In the genomic region with DNA sequence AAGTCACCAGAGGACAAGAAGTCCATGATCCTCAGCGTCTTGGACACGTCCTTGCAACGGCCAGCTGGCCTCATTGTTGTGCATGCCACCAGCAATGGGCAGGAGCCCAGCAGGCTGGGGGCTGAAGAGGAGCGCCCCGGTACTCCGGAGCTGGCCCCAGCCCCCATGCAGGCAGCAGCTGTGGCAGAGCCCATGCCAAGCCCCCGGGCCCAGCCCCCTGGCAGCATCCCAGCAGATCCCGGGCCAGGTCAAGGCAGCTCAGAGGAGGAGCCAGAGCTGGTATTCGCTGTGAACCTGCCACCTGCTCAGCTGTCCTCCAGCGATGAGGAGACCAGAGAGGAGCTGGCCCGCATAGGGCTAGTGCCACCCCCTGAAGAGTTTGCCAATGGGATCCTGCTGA, we compare ENCODE assay signal across 8 mouse cellular contexts. TPM values are rescaled to one million over a fixed set of nuclear protein-coding genes. Genes with fewer than 3 reads are reported as not detected.
DNase-seq lines count a peak whose midpoint lies in the region; ATAC-seq and TF ChIP-seq lines count a peak whose summit lies in the region.
"Had no signal": no experiment of that assay in that cellular context is flagged by ENCODE, and none has a peak within 500 bp of the region (broad histone marks: within the 10 kb centered on the region; RNA-seq: fewer than 3 reads in every experiment).

No protein-coding gene starts in this region.

- H3K4me2 ChIP-seq in embryonic facial prominence, embryonic 13.5 days: peak overlapping the region; percentile 59; the same call in 1 of the 2 replicates
- H3K4me2 ChIP-seq in limb, embryonic 15.5 days: peak overlapping the region; percentile 48; the same call in 1 of the 2 replicates

- 50% methylated on average over 11 of the region's 11 CpGs for WGBS in embryonic facial prominence, embryonic 13.5 days
- 31% methylated on average over 11 of the region's 11 CpGs for WGBS in limb, embryonic 15.5 days

- H3K9me3 ChIP-seq in embryonic facial prominence, embryonic 13.5 days: no peaks in the 10 kb centered on the region
- H3K9me3 ChIP-seq in limb, embryonic 15.5 days: no peaks in the 10 kb centered on the region

- peaks cover 18% of the 10 kb centered on the region for H3K4me1 ChIP-seq in embryonic facial prominence, embryonic 13.5 days
- peaks cover 8% of the 10 kb centered on the region for H3K4me1 ChIP-seq in limb, embryonic 15.5 days

- no peak for TF ChIP-seq CTCF in left cerebral cortex, adult 2 months (IDR thresholded peaks at IDR 0.05)

- H3K9ac ChIP-seq in embryonic facial prominence, embryonic 13.5 days: 0 out of 2 replicates have a peak overlapping the region, but pooled peaks have one; percentile 11
- H3K9ac ChIP-seq in limb, embryonic 15.5 days: no peak overlapping the region
- H3K9ac ChIP-seq: liver, embryonic 14.5 days had no signal

- no peak; the same call in 1 of the 2 replicates for ATAC-seq in embryonic facial prominence, embryonic 13.5 days (ENCODE audit: insufficient number of reproducible peaks, insufficient read depth, low FRiP score, low TSS enrichment, low read depth)
- ATAC-seq in limb, embryonic 15.5 days (ENCODE audit: insufficient number of reproducible peaks, low FRiP score, low TSS enrichment, low read depth): no peak

- H3K4me3 ChIP-seq in left cerebral cortex, adult 2 months: no peak overlapping the region
- no peak overlapping the region for H3K4me3 ChIP-seq in embryonic facial prominence, embryonic 13.5 days
- no peak overlapping the region for H3K4me3 ChIP-seq in limb, embryonic 15.5 days

- H3K27me3 ChIP-seq in embryonic facial prominence, embryonic 13.5 days: peaks cover 30% of the 10 kb centered on the region
- H3K27me3 ChIP-seq in limb, embryonic 15.5 days: peaks cover 31% of the 10 kb centered on the region

- no peak overlapping the region for H3K27ac ChIP-seq in left cerebral cortex, adult 2 months
- no peak overlapping the region for H3K27ac ChIP-seq in embryonic facial prominence, embryonic 13.5 days
- H3K27ac ChIP-seq in limb, embryonic 15.5 days: no peak overlapping the region
- H3K27ac ChIP-seq: liver, embryonic 14.5 days had no signal

- intact Hi-C loops in left cerebral cortex, postnatal 4 days (cut with DNase I): no loop called here
- intact Hi-C loops in left cerebral cortex, adult 2 months (cut with DNase I): no loop called here

- DNase-seq in left cerebral cortex, postnatal 4 days: peak; percentile 97
- DNase-seq in left cerebral cortex, adult 2 months (ENCODE audit: extremely low spot score in 1 of 2, low spot score in 2 of 2): no peak
- peak; percentile 87 to 93 for DNase-seq in cerebellum, adult 18-20 months
- no peak for DNase-seq in adipocyte (ENCODE audit: low spot score)
- DNase-seq in layer of hippocampus, adult 18-20 months (ENCODE audit: low spot score in 2 of 2): no peak

- peaks cover 68% of the 10 kb centered on the region for H3K36me3 ChIP-seq in embryonic facial prominence, embryonic 13.5 days
- peaks cover 29% of the 10 kb centered on the region for H3K36me3 ChIP-seq in limb, embryonic 15.5 days

RNA-seq across cellular contexts. Expression of a gene that starts 19.3 kb away (rescaled TPM):
- total RNA-seq in left cerebral cortex, postnatal 4 days (2021): 1 to 10 TPM; 5.8 to 5.9 TPM
- 1 to 10 TPM in 1 of 2 experiments, under 1 TPM in 1; 0.58 to 1.7 TPM for total RNA-seq in left cerebral cortex, adult 2 months (2021)
- 0.35 and 0.48 TPM in 2 replicates for polyA plus RNA-seq in embryonic facial prominence, embryonic 13.5 days (2015; fragmentation: Nextera tagmentation; extraction: Ambion mirVana)
- polyA plus RNA-seq in limb, embryonic 15.5 days (2015; fragmentation: Nextera tagmentation; extraction: Ambion mirVana): 0.22 TPM in 1 of 2 replicates, not detected in the other
- 1 to 10 TPM in 1 of 2 experiments, under 1 TPM in 1; 0.66 to 1.0 TPM for total RNA-seq in layer of hippocampus, adult 18-20 months (2021)

RNA-seq across cellular contexts. Expression of a gene that starts 42.9 kb away (rescaled TPM):
- total RNA-seq in left cerebral cortex, postnatal 4 days (2021): 10 to 100 TPM; 51.7 to 54.5 TPM
- 10 to 100 TPM; 35.7 to 44.6 TPM for total RNA-seq in left cerebral cortex, adult 2 months (2021)
- 51.5 and 54.8 TPM in 2 replicates for polyA plus RNA-seq in embryonic facial prominence, embryonic 13.5 days (2015; fragmentation: Nextera tagmentation; extraction: Ambion mirVana)
- 38.0 and 38.4 TPM in 2 replicates for polyA plus RNA-seq in limb, embryonic 15.5 days (2015; fragmentation: Nextera tagmentation; extraction: Ambion mirVana)
- 10 to 100 TPM; 25.9 to 28.6 TPM for total RNA-seq in layer of hippocampus, adult 18-20 months (2021)

RNA-seq across cellular contexts. Expression of a gene that starts 49.4 kb away (rescaled TPM):
- 100 to 1,000 TPM; 136 to 141 TPM for total RNA-seq in left cerebral cortex, postnatal 4 days (2021)
- 100 to 1,000 TPM; 222 to 239 TPM for total RNA-seq in left cerebral cortex, adult 2 months (2021)
- polyA plus RNA-seq in embryonic facial prominence, embryonic 13.5 days (2015; fragmentation: Nextera tagmentation; extraction: Ambion mirVana): 2.2 and 2.9 TPM in 2 replicates
- polyA plus RNA-seq in limb, embryonic 15.5 days (2015; fragmentation: Nextera tagmentation; extraction: Ambion mirVana): 1.2 and 1.7 TPM in 2 replicates
- 100 to 1,000 TPM; 232 to 243 TPM for total RNA-seq in layer of hippocampus, adult 18-20 months (2021)

Comparison
In these comparisons a context has a peak if more than half of its experiments do, and no peak if none do; other contexts are left out.
1. DNase-seq: peak in left cerebral cortex, postnatal 4 days (single experiment) and cerebellum, adult 18-20 months (2 of 2); none in left cerebral cortex, adult 2 months (0 of 2), adipocyte (single experiment) and layer of hippocampus, adult 18-20 months (0 of 2).